Mouse (Mus musculus): ENCODE data around the gene Ptpn13.

The Ptpn13 gene

GRCm38 (mm10) chr5:103516555-103516954 is 91.6 kb downstream of the Ptpn13 start:
- DNase-seq (ENCODE audit: low read depth, low spot score), result no peak

- DNase-seq (ENCODE audit: low read depth, low spot score), result no peak
Observed at GRCm38 (mm10) chr5:103517641-103518040, 92.6 kb downstream of the Ptpn13 start.

- DNase-seq (ENCODE audit: low read depth, low spot score), result no peak
Observed at GRCm38 (mm10) chr5:103518797-103519468, 93.9 kb downstream of the Ptpn13 start.

- DNase-seq (ENCODE audit: low read depth, low spot score), result no peak
Observed at GRCm38 (mm10) chr5:103522371-103522770, 97.4 kb downstream of the Ptpn13 start.

GRCm38 (mm10) chr5:103526668-103527436 is 101.9 kb downstream of the Ptpn13 start:
- DNase-seq (ENCODE audit: low read depth, low spot score), result no peak

GRCm38 (mm10) chr5:103527437-103527718 is 102.4 kb downstream of the Ptpn13 start:
- DNase-seq (ENCODE audit: low read depth, low spot score), result no peak

GRCm38 (mm10) chr5:103530214-103530613 is 105.2 kb downstream of the Ptpn13 start:
- DNase-seq (ENCODE audit: low read depth, low spot score), result no peak

- no peak for DNase-seq (ENCODE audit: low read depth, low spot score)
Observed at GRCm38 (mm10) chr5:103532841-103533390, 107.9 kb downstream of the Ptpn13 start.

- DNase-seq (ENCODE audit: low read depth, low spot score), result no peak
Observed at GRCm38 (mm10) chr5:103534454-103534853, 109.5 kb downstream of the Ptpn13 start.

- no peak for DNase-seq (ENCODE audit: low read depth, low spot score)
Observed at GRCm38 (mm10) chr5:103537429-103537828, 112.4 kb downstream of the Ptpn13 start.

GRCm38 (mm10) chr5:103540612-103541011 is 115.6 kb downstream of the Ptpn13 start:
- DNase-seq (ENCODE audit: low read depth, low spot score), result no peak

- DNase-seq (ENCODE audit: low read depth, low spot score), result no peak
Observed at GRCm38 (mm10) chr5:103541136-103541535, 116.1 kb downstream of the Ptpn13 start.

GRCm38 (mm10) chr5:103541542-103541941 is 116.5 kb downstream of the Ptpn13 start:
- no peak for DNase-seq (ENCODE audit: low read depth, low spot score)

- no peak for DNase-seq (ENCODE audit: low read depth, low spot score)
Observed at GRCm38 (mm10) chr5:103545381-103546000, 120.5 kb downstream of the Ptpn13 start.

GRCm38 (mm10) chr5:103554769-103555168 is 129.8 kb downstream of the Ptpn13 start:
- DNase-seq (ENCODE audit: low read depth, low spot score), result no peak

- DNase-seq (ENCODE audit: low read depth, low spot score), result no peak
Observed at GRCm38 (mm10) chr5:103560546-103560945, 135.6 kb downstream of the Ptpn13 start.

- no peak for DNase-seq (ENCODE audit: low read depth, low spot score)
Observed at GRCm38 (mm10) chr5:103568034-103568433, 143.0 kb downstream of the Ptpn13 start.

GRCm38 (mm10) chr5:103569446-103569845 is 144.5 kb downstream of the Ptpn13 start:
- no peak for DNase-seq (ENCODE audit: low read depth, low spot score)

- DNase-seq (ENCODE audit: low read depth, low spot score), result no peak
Observed at GRCm38 (mm10) chr5:103579680-103580420, 154.9 kb downstream of the Ptpn13 start.

- no peak for DNase-seq (ENCODE audit: low read depth, low spot score)
Observed at GRCm38 (mm10) chr5:103587219-103587618, 162.2 kb downstream of the Ptpn13 start.

GRCm38 (mm10) chr5:103591846-103592245 is 166.9 kb downstream of the Ptpn13 start:
- no peak for DNase-seq (ENCODE audit: low read depth, low spot score)

GRCm38 (mm10) chr5:103592706-103593105 is 167.7 kb downstream of the Ptpn13 start:
- DNase-seq (ENCODE audit: low read depth, low spot score), result no peak
